Mouse (Mus musculus) induced T-regulatory cell, adult 2 months (primary cell): ENCODE results near the gene Bmpr1a.

Experiments used
- DNase-seq: peaks from one replicate; pipeline ENCODE4 v3.0.0-alpha.2; 2012; ENCODE audit warnings: low read depth

Bmpr1a gene

GRCm38 (mm10) chr14:34503325-34503647 is at the start of gene Bmpr1a:
TSS of gene Bmpr1a (minus strand) at chr14:34503341.
- no peak for DNase-seq

DNA sequence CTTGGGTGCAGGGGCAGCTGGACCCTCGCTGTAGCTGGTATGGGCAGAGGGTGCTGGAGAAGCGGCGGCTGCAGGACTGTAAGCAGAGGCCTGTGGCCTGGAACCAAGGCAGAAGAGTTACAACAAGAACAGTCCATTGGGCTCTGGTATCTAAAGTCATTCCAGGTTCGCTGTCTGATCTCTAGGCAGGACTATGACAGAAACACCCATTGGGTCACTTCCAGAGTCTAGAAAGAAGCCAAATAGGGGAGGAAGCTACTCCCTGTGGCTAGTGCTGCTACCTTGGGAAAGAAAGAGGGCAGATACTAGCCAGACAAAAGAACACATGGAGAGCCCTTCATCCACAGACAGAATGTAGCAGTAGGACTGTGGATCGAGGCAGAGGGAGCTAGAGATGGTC is 49.1 kb upstream of the Bmpr1a start:
- no peak for DNase-seq

GRCm38 (mm10) chr14:34549004-34549671 is 46.0 kb upstream of the Bmpr1a start:
- DNase-seq = peak; percentile 78

GRCm38 (mm10) chr14:34548391-34549001 is 45.4 kb upstream of the Bmpr1a start:
- peak; percentile 40 for DNase-seq

GRCm38 (mm10) chr14:34544545-34544944 is 41.4 kb upstream of the Bmpr1a start:
- no peak for DNase-seq

GRCm38 (mm10) chr14:34544001-34544400 is 40.9 kb upstream of the Bmpr1a start:
- DNase-seq = no peak

GRCm38 (mm10) chr14:34543596-34543995 is 40.5 kb upstream of the Bmpr1a start:
- no peak for DNase-seq

- DNase-seq = no peak
Observed at GRCm38 (mm10) chr14:34541896-34542295, 38.8 kb upstream of the Bmpr1a start.

- peak; percentile 25 for DNase-seq
Observed at GRCm38 (mm10) chr14:34540685-34541162, 37.6 kb upstream of the Bmpr1a start.

GRCm38 (mm10) chr14:34535883-34536282 is 32.7 kb upstream of the Bmpr1a start:
- no peak for DNase-seq

- no peak for DNase-seq
Observed at GRCm38 (mm10) chr14:34533537-34533936, 30.4 kb upstream of the Bmpr1a start.

- DNase-seq = no peak
Observed at GRCm38 (mm10) chr14:34532536-34532935, 29.4 kb upstream of the Bmpr1a start.

DNA sequence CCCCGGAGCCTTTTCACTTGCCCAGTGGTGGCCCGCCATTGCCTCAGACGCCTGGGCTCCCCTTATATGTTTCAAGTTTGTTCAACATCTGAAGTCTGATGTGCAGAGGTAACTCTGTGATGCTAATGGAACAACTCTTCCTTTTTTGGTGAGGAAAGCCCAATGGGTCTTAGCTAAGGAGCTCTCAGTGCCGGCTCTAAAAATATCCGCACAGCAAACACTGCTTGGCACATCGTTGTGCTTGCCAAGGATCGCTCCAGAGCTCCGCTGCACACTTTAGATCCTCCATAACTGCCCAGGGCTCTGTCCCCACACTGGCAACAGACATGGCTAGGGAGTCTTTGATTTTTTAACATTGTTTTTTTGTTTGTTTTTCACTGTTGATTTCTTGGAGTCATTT is 25.7 kb upstream of the Bmpr1a start:
- DNase-seq = no peak

DNA sequence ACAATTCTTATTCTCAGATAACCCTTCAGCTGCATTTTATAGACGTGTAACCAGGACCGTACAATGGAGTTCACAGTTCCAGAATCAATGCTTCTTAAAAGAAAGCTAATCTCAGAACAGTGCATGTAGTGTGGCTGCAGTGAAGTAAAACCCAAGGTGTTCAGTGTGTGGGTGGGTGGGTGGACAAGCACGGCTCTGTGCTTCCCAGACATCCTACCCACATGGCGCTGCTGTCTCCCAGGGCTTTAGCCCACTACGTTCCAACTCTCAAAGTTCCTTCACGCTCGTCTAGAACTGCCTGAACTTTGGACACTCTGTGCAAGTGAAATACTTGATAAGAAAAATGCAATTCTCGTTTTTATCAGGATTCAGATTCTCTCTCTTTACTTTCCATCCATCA is 19.6 kb upstream of the Bmpr1a start, which contains the start of gene 9230112D13Rik:
9230112D13Rik (minus strand) TSS at position 101 of the 400 bp plus-strand sequence.
- DNase-seq = no peak

- DNase-seq = no peak
Observed at GRCm38 (mm10) chr14:34517959-34518544, 14.9 kb upstream of the Bmpr1a start.

DNA sequence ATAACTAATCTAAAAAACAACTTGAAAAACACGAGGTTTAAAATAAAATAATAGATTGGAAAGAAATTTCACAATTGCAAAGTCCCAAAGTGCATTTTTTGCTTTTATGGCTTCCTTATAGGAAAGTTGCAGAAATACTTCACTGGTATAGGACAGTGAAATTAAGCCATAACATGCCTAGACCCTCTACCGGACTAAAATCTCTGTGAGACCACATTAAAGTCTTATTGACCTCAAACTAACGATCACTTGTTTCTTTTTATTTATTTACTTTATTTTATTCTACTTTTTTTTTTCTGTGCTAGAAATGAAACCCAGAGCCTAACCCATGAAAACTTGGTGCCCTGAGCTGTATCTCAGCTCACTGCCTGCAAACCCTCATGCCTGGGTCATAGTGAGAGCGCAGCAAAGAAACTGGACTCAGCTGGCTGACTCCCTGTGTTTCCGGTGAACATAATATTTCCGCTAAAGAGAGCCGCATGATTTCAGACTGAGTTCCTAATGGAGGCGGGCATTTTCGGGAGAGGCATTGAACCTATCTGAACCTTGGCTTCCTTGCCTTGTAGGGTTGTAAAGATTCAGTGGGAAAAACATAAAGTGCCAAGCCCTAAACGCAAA is 13.9 kb upstream of the Bmpr1a start:
- no peak for DNase-seq

GRCm38 (mm10) chr14:34515860-34516259 is 12.7 kb upstream of the Bmpr1a start:
- no peak for DNase-seq

- no peak for DNase-seq
Observed at GRCm38 (mm10) chr14:34514120-34514519, 11.0 kb upstream of the Bmpr1a start.

DNA sequence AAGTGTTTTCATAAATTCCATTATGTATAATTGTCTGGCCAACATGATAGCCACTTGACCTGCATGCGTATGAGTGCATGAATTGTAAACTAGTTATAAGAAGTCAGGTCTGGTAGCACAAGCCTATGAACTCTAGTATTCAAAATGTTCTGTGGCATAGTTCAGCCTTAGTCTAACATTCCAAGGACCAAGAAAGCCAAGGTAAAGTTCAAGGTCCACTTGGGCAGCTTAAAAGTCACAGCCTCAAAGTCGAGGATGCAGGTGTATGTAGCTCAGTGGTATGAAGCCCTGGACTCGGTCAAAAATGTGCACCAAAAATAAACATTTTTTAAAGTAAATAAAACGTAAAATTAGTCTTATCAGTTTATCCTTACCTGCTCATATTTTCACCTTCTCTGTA is 9.5 kb upstream of the Bmpr1a start:
- DNase-seq = no peak

GRCm38 (mm10) chr14:34511901-34512300 is 8.8 kb upstream of the Bmpr1a start:
- no peak for DNase-seq

- DNase-seq = no peak
Observed at GRCm38 (mm10) chr14:34508842-34509439, 5.8 kb upstream of the Bmpr1a start.

DNA sequence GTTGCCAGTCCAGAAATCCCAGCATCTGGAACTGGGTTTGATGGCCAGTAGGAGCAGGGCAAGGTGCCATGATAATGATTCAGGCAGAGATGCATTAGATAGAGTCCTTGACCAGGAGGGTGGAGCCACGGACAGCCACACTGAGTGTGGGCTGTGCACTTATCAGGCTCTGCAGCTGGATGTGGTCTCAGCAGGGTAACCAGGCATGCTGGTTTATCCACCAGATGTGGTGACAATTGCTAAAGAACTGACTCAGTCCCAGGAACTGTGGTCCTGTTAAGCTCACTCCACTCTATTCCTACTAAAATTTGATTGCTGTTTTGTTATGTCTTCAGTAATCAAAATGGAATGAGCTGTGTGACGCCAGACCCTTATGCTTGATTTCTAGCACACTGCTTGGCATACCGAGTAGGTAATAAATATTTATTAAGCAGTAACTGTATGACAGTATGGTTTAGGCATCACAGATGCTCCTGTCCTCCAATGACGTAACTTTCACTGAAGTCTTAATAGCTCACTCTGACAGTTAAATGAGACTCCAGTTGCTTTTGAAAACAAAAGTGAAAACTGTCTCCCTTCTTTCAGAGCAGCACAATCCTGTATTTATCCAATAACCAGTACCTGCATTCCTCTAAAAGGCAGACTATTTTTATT is 5.2 kb upstream of the Bmpr1a start:
- no peak for DNase-seq
